Mouse (Mus musculus): ENCODE data around the gene Atf6b. TPM values are rescaled to one million over a fixed set of nuclear protein-coding genes. Genes with fewer than 3 reads are reported as not detected.

Gene Atf6b
- polyA plus RNA-seq, 1 experiment from 2014 or later: 76.8 TPM

Other genes with a start within 250 kb of the Atf6b start
- 0.14 and 0.15 TPM in 2 replicates for gene BC051142, start 248.3 kb upstream of the Atf6b start, polyA plus RNA-seq (2016; fragmentation: Nextera tagmentation; extraction: Ambion mirVana)
- gene Btnl4, start 169.8 kb upstream of the Atf6b start, polyA plus RNA-seq (2016; fragmentation: Nextera tagmentation; extraction: Ambion mirVana): not detected in 2 replicates
- not detected in 2 replicates for gene Btnl6, start 129.8 kb upstream of the Atf6b start, polyA plus RNA-seq (2016; fragmentation: Nextera tagmentation; extraction: Ambion mirVana)
- gene Notch4, start 82.9 kb upstream of the Atf6b start, polyA plus RNA-seq (2016; fragmentation: Nextera tagmentation; extraction: Ambion mirVana): 6.4 and 8.4 TPM in 2 replicates
- 6.8 and 11.0 TPM in 2 replicates for gene Gpsm3, start 57.3 kb upstream of the Atf6b start, polyA plus RNA-seq (2016; fragmentation: Nextera tagmentation; extraction: Ambion mirVana)
- gene Pbx2, start 55.9 kb upstream of the Atf6b start, polyA plus RNA-seq (2016; fragmentation: Nextera tagmentation; extraction: Ambion mirVana): 10.2 and 16.6 TPM in 2 replicates
- 5.3 and 5.6 TPM in 2 replicates for gene Ager, start 49.3 kb upstream of the Atf6b start, polyA plus RNA-seq (2016; fragmentation: Nextera tagmentation; extraction: Ambion mirVana)
- 139 and 157 TPM in 2 replicates for gene Rnf5, start 43.5 kb upstream of the Atf6b start, polyA plus RNA-seq (2016; fragmentation: Nextera tagmentation; extraction: Ambion mirVana)
- 44.8 and 57.8 TPM in 2 replicates for gene Agpat1, start 42.9 kb upstream of the Atf6b start, polyA plus RNA-seq (2016; fragmentation: Nextera tagmentation; extraction: Ambion mirVana)
- gene Egfl8, start 31.2 kb upstream of the Atf6b start, polyA plus RNA-seq (2016; fragmentation: Nextera tagmentation; extraction: Ambion mirVana): 0.49 and 1.7 TPM in 2 replicates
- gene Ppt2, start 18.6 kb upstream of the Atf6b start, polyA plus RNA-seq (2016; fragmentation: Nextera tagmentation; extraction: Ambion mirVana): 24.3 and 27.5 TPM in 2 replicates
- 0.11 TPM in 1 of 2 replicates, not detected in the other for gene Prrt1, start 17.6 kb upstream of the Atf6b start, polyA plus RNA-seq (2016; fragmentation: Nextera tagmentation; extraction: Ambion mirVana)
- gene Fkbpl, start 2.4 kb upstream of the Atf6b start, polyA plus RNA-seq (2016; fragmentation: Nextera tagmentation; extraction: Ambion mirVana): 12.6 TPM in 2 replicates
- 0.04 and 0.07 TPM in 2 replicates for gene Tnxb, start 23.4 kb downstream of the Atf6b start, polyA plus RNA-seq (2016; fragmentation: Nextera tagmentation; extraction: Ambion mirVana)
- gene C4b, start 96.7 kb downstream of the Atf6b start, polyA plus RNA-seq (2016; fragmentation: Nextera tagmentation; extraction: Ambion mirVana): not detected in 2 replicates
- not detected in 2 replicates for gene Cyp21a1, start 157.4 kb downstream of the Atf6b start, polyA plus RNA-seq (2016; fragmentation: Nextera tagmentation; extraction: Ambion mirVana)
- 22.3 and 22.8 TPM in 2 replicates for gene Stk19, start 189.8 kb downstream of the Atf6b start, polyA plus RNA-seq (2016; fragmentation: Nextera tagmentation; extraction: Ambion mirVana)
- 48.1 and 62.2 TPM in 2 replicates for gene Dxo, start 189.9 kb downstream of the Atf6b start, polyA plus RNA-seq (2016; fragmentation: Nextera tagmentation; extraction: Ambion mirVana)
- gene Skiv2l, start 203.1 kb downstream of the Atf6b start, polyA plus RNA-seq (2016; fragmentation: Nextera tagmentation; extraction: Ambion mirVana): 39.9 and 43.6 TPM in 2 replicates
- gene Nelfe, start 203.2 kb downstream of the Atf6b start, polyA plus RNA-seq (2016; fragmentation: Nextera tagmentation; extraction: Ambion mirVana): 89.6 and 104 TPM in 2 replicates
- gene Cfb, start 215.4 kb downstream of the Atf6b start, polyA plus RNA-seq (2016; fragmentation: Nextera tagmentation; extraction: Ambion mirVana): 1.3 and 11.4 TPM in 2 replicates
- gene Zbtb12, start 232.3 kb downstream of the Atf6b start, polyA plus RNA-seq (2016; fragmentation: Nextera tagmentation; extraction: Ambion mirVana): 2.2 and 4.1 TPM in 2 replicates
- gene Gm20547, start 234.9 kb downstream of the Atf6b start, polyA plus RNA-seq (2016; fragmentation: Nextera tagmentation; extraction: Ambion mirVana): not detected in 2 replicates